Mouse (Mus musculus) bone marrow, adult 2 months (tissue): Measurements from ENCODE around the gene Krt9. TPM values are rescaled to one million over a fixed set of nuclear protein-coding genes. Genes with fewer than 3 reads are reported as not detected.

Experiments used
- H3K27ac ChIP-seq: fragments of 200-500 bp; 2 replicates; pipeline ENCODE4 v1.5.1; 2012; ENCODE audit warnings: low read depth, mild to moderate bottlenecking, control low read depth, inconsistent platforms, low read length; ENCODE audit not compliant: control insufficient read depth, poor library complexity, insufficient read depth
- H3K4me1 ChIP-seq: fragments of 200-500 bp; 2 replicates; pipeline ENCODE4 v1.6.1; 2011; ENCODE audit warnings: low read length; ENCODE audit not compliant: control insufficient read depth, insufficient read depth
- H3K4me3 ChIP-seq: fragments of 200-500 bp; replicated peaks from 2 replicates; pipeline ENCODE3; 2011; ENCODE audit warnings: mild to moderate bottlenecking, low read depth, low read length, control low read depth; ENCODE audit not compliant: control insufficient read depth
- CTCF ChIP-seq: fragments of 200-500 bp; IDR thresholded peaks from 2 replicates; pipeline ENCODE4 v1.5.1; 2011; ENCODE audit warnings: low read length, control low read depth; ENCODE audit not compliant: control insufficient read depth, insufficient read depth
- POLR2A ChIP-seq: fragments of 200-500 bp; IDR thresholded peaks from 2 replicates; pipeline ENCODE4 v1.6.1; 2011; ENCODE audit warnings: low read depth, mild to moderate bottlenecking, control low read depth, low read length, borderline replicate concordance; ENCODE audit not compliant: control insufficient read depth
- WGBS: fragments of 180-500 bp; shearing (Covaris S2); methylation state at CpG from one replicate; pipeline ENCODE4 v1.1.7; 2018; 5-methylcytosine and 5-hydroxymethylcytosine counted together
- polyA plus RNA-seq: library from polyadenylated mRNA; stranded (reverse); fragments of >200 nt; gene quantifications from 2 replicates; pipeline ENCODE4 v1.2.4, GENCODE M21; 2011; ENCODE audit warnings: low replicate concordance; ENCODE audit not compliant: missing spikeins, insufficient read depth, insufficient read length

The Krt9 gene
- polyA plus RNA-seq, 1 experiment = not detected

DNA sequence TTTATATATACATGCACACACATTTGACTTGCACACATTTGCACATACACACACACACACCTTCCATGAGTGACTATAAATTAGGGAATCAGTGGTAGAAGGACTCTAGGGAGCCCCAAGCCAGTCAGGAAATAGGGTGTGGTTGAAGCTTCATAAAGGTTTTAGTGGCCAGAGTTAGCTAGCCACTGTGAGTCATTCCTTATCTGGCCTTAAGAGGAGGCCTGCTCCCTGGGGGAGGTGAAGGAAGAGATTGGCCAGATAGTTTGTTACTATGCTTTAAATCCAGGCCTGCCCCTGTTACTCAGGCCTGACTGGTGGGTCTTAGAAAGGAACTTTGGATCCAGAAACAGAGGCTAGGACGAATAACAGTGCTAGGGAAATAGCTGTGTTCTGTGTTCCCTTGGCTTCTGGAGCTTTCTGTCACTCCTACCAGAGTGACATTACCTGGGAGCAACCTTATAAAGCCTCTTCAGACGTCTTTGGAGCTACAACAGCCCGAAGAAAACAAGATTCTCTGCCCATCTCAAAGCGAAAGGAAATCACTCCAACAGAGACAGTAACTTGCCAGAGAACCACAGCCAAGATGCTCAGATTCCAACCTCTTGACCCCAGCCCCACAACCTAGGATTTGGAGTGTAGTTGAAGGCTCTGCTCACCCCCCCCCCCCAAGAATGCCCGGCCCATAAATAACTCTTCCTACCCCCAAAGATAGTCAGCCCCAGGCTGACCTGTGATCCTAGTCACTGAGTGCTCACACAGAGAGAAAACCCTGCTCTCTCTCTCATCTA is 45.3 kb downstream of the Krt9 start:
- no peaks in the 10 kb centered on the region for H3K4me1 ChIP-seq
- TF ChIP-seq CTCF (no peak), POLR2A (no peak)
- 55% methylated on average over 5 of the region's 5 CpGs for WGBS
- no peak overlapping the region for H3K4me3 ChIP-seq
- H3K27ac ChIP-seq = no peak overlapping the region

GRCm38 (mm10) chr11:100145858-100146560 is 47.0 kb downstream of the Krt9 start:
- TF ChIP-seq CTCF (no peak), POLR2A (no peak)
- H3K27ac ChIP-seq = no peak overlapping the region; the same call in 1 of the 2 replicates
- 6% methylated on average over 13 of the region's 13 CpGs for WGBS
- H3K4me1 ChIP-seq = no peaks in the 10 kb centered on the region
- H3K4me3 ChIP-seq = no peak overlapping the region

GRCm38 (mm10) chr11:100145104-100145503 is 47.9 kb downstream of the Krt9 start:
- H3K4me1 ChIP-seq = no peaks in the 10 kb centered on the region
- WGBS = 4% methylated on average over 20 of the region's 20 CpGs
- no peak for TF ChIP-seq CTCF
- TF ChIP-seq POLR2A = no peak
- no peak overlapping the region for H3K4me3 ChIP-seq
- H3K27ac ChIP-seq = no peak overlapping the region; the same call in 1 of the 2 replicates

DNA sequence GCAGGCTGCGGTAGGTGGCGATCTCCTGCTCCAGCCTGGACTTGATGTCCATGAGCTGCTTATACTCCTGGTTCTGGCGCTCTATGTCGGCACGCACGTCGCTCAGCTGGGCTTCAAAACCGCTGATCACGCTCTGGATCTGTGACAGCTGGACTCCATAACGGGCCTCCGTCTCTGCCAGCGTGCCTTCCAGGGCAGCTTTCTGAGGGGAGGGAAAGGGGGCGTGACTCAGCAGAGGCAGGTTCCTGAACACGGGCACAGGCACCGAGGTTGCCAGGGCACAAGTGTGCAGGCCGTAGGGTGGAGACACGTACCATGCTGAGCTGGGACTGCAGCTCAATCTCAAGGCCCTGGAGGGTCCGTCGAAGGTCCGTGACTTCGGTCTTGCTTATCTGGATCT is 52.1 kb downstream of the Krt9 start:
- 91% methylated on average over 21 of the region's 21 CpGs for WGBS
- Histone ChIP-seq H3K4me1 (no peaks in the 10 kb centered on the region), H3K27ac (no peak overlapping the region), H3K4me3 (no peak overlapping the region)
- no peak for TF ChIP-seq POLR2A
- TF ChIP-seq CTCF = no peak

DNA sequence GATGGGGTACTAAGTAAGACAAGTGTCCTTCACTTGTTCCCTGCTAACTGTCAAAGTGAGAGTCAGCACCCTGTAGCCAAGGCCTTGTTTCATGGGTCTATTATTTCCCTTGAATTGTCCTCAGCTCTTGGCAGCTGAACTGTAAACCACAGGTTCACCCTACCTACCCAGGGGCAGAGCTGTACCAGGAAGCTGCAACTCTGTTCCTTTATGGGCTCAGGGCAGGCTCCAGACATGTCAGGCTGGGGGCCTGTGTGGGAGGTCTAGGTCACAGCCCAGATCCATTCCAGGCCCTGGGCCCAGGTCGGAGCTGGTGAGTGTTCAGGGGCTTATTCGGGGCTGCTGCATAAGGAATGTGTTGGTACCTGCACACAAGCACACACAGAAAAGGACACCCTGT is 53.7 kb downstream of the Krt9 start:
- WGBS = 69% methylated on average over 2 of the region's 2 CpGs
- no peak overlapping the region for H3K27ac ChIP-seq
- no peaks in the 10 kb centered on the region for H3K4me1 ChIP-seq
- TF ChIP-seq POLR2A = no peak
- TF ChIP-seq CTCF = no peak
- H3K4me3 ChIP-seq = no peak overlapping the region

- Histone ChIP-seq H3K4me1 (no peaks in the 10 kb centered on the region), H3K4me3 (no peak overlapping the region), H3K27ac (no peak overlapping the region)
- WGBS = 73% methylated on average over 7 of the region's 7 CpGs
- TF ChIP-seq POLR2A = no peak
- TF ChIP-seq CTCF = no peak
Observed at GRCm38 (mm10) chr11:100138809-100139208, 54.2 kb downstream of the Krt9 start.

- no peak for TF ChIP-seq CTCF
- no peak for TF ChIP-seq POLR2A
- H3K4me3 ChIP-seq = no peak overlapping the region
- H3K27ac ChIP-seq = no peak overlapping the region
- WGBS = 50% methylated on average over 5 of the region's 5 CpGs
- H3K4me1 ChIP-seq = no peaks in the 10 kb centered on the region
Observed at GRCm38 (mm10) chr11:100137693-100138092, 55.4 kb downstream of the Krt9 start.

Other genes with a start within 250 kb of the Krt9 start
- not detected in 2 replicates for gene Krtap9-5, start 244.8 kb downstream of the Krt9 start, polyA plus RNA-seq
- gene Krtap29-1, start 214.2 kb downstream of the Krt9 start, polyA plus RNA-seq = not detected in 2 replicates
- gene Krtap16-1, start 206.6 kb downstream of the Krt9 start, polyA plus RNA-seq = not detected in 2 replicates
- not detected in 2 replicates for gene Krtap17-1, start 199.3 kb downstream of the Krt9 start, polyA plus RNA-seq
- gene Krt33a, start 177.0 kb downstream of the Krt9 start, polyA plus RNA-seq = not detected in 2 replicates
- gene Krt33b, start 163.4 kb downstream of the Krt9 start, polyA plus RNA-seq = not detected in 2 replicates
- gene Krt34, start 151.7 kb downstream of the Krt9 start, polyA plus RNA-seq = not detected in 2 replicates
- not detected in 2 replicates for gene Krt31, start 142.7 kb downstream of the Krt9 start, polyA plus RNA-seq
- not detected in 2 replicates for gene Krt32, start 105.0 kb downstream of the Krt9 start, polyA plus RNA-seq
- gene Krt35, start 97.0 kb downstream of the Krt9 start, polyA plus RNA-seq = not detected in 2 replicates
- gene Krt36, start 87.6 kb downstream of the Krt9 start, polyA plus RNA-seq = not detected in 2 replicates
- 4.1 TPM in 1 of 2 replicates, not detected in the other for gene Krt13, start 71.7 kb downstream of the Krt9 start, polyA plus RNA-seq
- gene Krt15, start 57.3 kb downstream of the Krt9 start, polyA plus RNA-seq = not detected in 2 replicates
- gene Krt19, start 44.6 kb downstream of the Krt9 start, polyA plus RNA-seq = not detected in 2 replicates
- gene Krt14, start 14.3 kb upstream of the Krt9 start, polyA plus RNA-seq = not detected in 2 replicates
- gene Krt16, start 55.7 kb upstream of the Krt9 start, polyA plus RNA-seq = not detected in 2 replicates
- 2.1 TPM in 1 of 2 replicates, not detected in the other for gene Krt17, start 67.8 kb upstream of the Krt9 start, polyA plus RNA-seq
- gene Krt42, start 76.6 kb upstream of the Krt9 start, polyA plus RNA-seq = 2.1 TPM in 1 of 2 replicates, not detected in the other
- gene Eif1, start 126.6 kb upstream of the Krt9 start, polyA plus RNA-seq = 807 and 1,107 TPM in 2 replicates
- gene Gast, start 141.2 kb upstream of the Krt9 start, polyA plus RNA-seq = not detected in 2 replicates
- 1.1 and 11.9 TPM in 2 replicates for gene Hap1, start 162.9 kb upstream of the Krt9 start, polyA plus RNA-seq
- 11.1 and 14.8 TPM in 2 replicates for gene Jup, start 204.5 kb upstream of the Krt9 start, polyA plus RNA-seq
- gene P3h4, start 221.6 kb upstream of the Krt9 start, polyA plus RNA-seq = 0.45 and 3.9 TPM in 2 replicates
- 1.7 and 7.0 TPM in 2 replicates for gene Fkbp10, start 222.5 kb upstream of the Krt9 start, polyA plus RNA-seq
- gene Nt5c3b, start 248.6 kb upstream of the Krt9 start, polyA plus RNA-seq = 5.8 and 21.5 TPM in 2 replicates
- not detected in 2 replicates for gene Klhl10, start 248.7 kb upstream of the Krt9 start, polyA plus RNA-seq